Mouse (Mus musculus): ENCODE measurements around the gene Tnrc6c.

GRCm38 (mm10) chr11:117709308-117709707, 55.2 kb downstream of the Tnrc6c start:
- no peak for TF ChIP-seq EP300 (optimal IDR thresholded peaks at IDR 0.05)
- TF ChIP-seq CTCF (IDR thresholded peaks at IDR 0.05; ENCODE audit: low read depth), result peak; percentile 82
